Mouse (Mus musculus) gastrocnemius, postnatal 4 days (tissue): ENCODE results near the gene Snhg11. TPM values are rescaled to one million over a fixed set of nuclear protein-coding genes. Genes with fewer than 3 reads are reported as not detected.

Source experiments
- total RNA-seq, 2 experiments: library from RNA; stranded (reverse); gene quantifications; 2 replicates each; pipeline ENCODE4 v1.2.3; 2021

Snhg11 gene
- total RNA-seq, 2 experiments from 2014 or later: 0.13 to 0.15 TPM

Other genes with a start within 250 kb of the Snhg11 start
- 100 to 1,000 TPM in 1 of 2 experiments, 10 to 100 TPM in 1; 81.0 to 130 TPM for gene Tgm2, start 229.2 kb upstream of the Snhg11 start, total RNA-seq
- gene D630003M21Rik, start 146.4 kb upstream of the Snhg11 start, total RNA-seq: 1 to 10 TPM; 4.2 to 5.4 TPM
- not detected for gene Bpi, start 117.5 kb upstream of the Snhg11 start, total RNA-seq
- 10 to 100 TPM in 1 of 2 experiments, 1 to 10 TPM in 1; 10.0 to 10.9 TPM for gene Lbp, start 69.1 kb upstream of the Snhg11 start, total RNA-seq
- gene Ralgapb, start 34.2 kb downstream of the Snhg11 start, total RNA-seq: 10 to 100 TPM; 25.6 to 27.4 TPM
- 1 to 10 TPM; 6.8 to 7.6 TPM for gene Adig, start 127.0 kb downstream of the Snhg11 start, total RNA-seq
- gene Arhgap40, start 137.2 kb downstream of the Snhg11 start, total RNA-seq: not detected
- gene Slc32a1, start 235.1 kb downstream of the Snhg11 start, total RNA-seq: not detected
- 1 to 10 TPM; 7.3 to 9.0 TPM for gene Actr5, start 249.2 kb downstream of the Snhg11 start, total RNA-seq